Mouse (Mus musculus) liver, postnatal 0 days (tissue): Measurements from ENCODE around the gene Cd38.

Experiments used
- CTCF ChIP-seq: sonication (generic); IDR thresholded peaks from 2 replicates; pipeline ENCODE4 v1.5.1; 2016; ENCODE audit warnings: antibody characterized with exemption, low read depth
- EP300 ChIP-seq: IDR thresholded peaks from 2 replicates; pipeline ENCODE4 v1.6.1; 2016; ENCODE audit warnings: antibody characterized with exemption, low read depth, mild to moderate bottlenecking

GRCm38 (mm10) chr5:43820785-43821184 lies 47.6 kb upstream of the Cd38 start:
- no peak for TF ChIP-seq EP300
- TF ChIP-seq CTCF = no peak
